Mouse (Mus musculus) brain, embryonic 14.5 days (tissue): Measurements from ENCODE around the gene Prune2.

Source experiments
- CTCF ChIP-seq: fragments of 200-500 bp; IDR thresholded peaks from 2 replicates; pipeline ENCODE4 v1.5.1; 2012; ENCODE audit warnings: inconsistent platforms, mild to moderate bottlenecking, moderate library complexity, borderline replicate concordance; ENCODE audit not compliant: insufficient read depth, insufficient read length; ENCODE audit errors: extremely low read depth
- POLR2A ChIP-seq: fragments of 200-500 bp; IDR thresholded peaks from 2 replicates; pipeline ENCODE4 v1.6.1; 2012; ENCODE audit warnings: mild to moderate bottlenecking, inconsistent platforms, borderline replicate concordance; ENCODE audit not compliant: poor library complexity, insufficient read depth, insufficient read length, severe bottlenecking; ENCODE audit errors: extremely low read depth

DNA sequence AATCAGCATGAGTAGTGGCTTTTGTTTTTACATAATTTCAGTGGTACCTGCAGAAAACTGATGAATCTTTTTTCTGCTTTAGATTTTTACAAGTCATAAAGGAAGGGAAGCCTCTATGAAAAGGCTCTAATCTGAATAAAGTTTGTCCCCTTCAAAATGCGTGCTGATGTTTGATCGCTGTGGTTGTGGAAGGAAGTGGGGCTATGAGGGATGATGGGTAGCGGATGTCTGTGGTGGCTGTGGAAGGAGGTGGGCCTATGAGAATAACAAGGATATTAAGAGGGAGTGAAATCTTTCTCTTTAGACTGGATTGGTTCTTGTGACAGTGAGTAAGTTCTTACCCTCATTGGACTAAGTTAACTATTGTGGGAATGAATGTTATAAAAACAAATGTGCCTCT, 23.0 kb downstream of the Prune2 start:
- TF ChIP-seq CTCF (no peak), POLR2A (no peak)
